Mouse (Mus musculus) stomach, embryonic 14.5 days (tissue): ENCODE measurements around the gene Spint5. TPM values are rescaled to one million over a fixed set of nuclear protein-coding genes. Genes with fewer than 3 reads are reported as not detected.
"Not testable (repeated sequence)": the region's sequence is repeated elsewhere in the genome, so short reads cannot be mapped to it uniquely, and the experiment has no call there.

Experiments
- ATAC-seq: fragments of 200-750 bp; cut with Nextera tagmentation; 2 replicates; pipeline ENCODE4 v1.8.0; 2017; ENCODE audit warnings: low read depth, moderate TSS enrichment; ENCODE audit not compliant: insufficient number of reproducible peaks, insufficient read depth, low FRiP score
- H3K27ac ChIP-seq: fragments of 300-500 bp; sonication (generic); 2 replicates; pipeline ENCODE4 v1.5.1; 2014; ENCODE audit warnings: mild to moderate bottlenecking, low read length, moderate library complexity, mixed read lengths
- H3K27me3 ChIP-seq: fragments of 300-500 bp; sonication (generic); 2 replicates; pipeline ENCODE4 v1.6.1; 2014; ENCODE audit warnings: low read length, control low read depth, mixed read lengths; ENCODE audit not compliant: control insufficient read depth, insufficient read depth
- H3K36me3 ChIP-seq: fragments of 300-500 bp; sonication (generic); 2 replicates; pipeline ENCODE4 v1.6.1; 2014; ENCODE audit warnings: mild to moderate bottlenecking, control low read depth, low read length, moderate library complexity, mixed read lengths; ENCODE audit not compliant: control insufficient read depth, insufficient read depth
- H3K4me1 ChIP-seq: fragments of 300-500 bp; sonication (generic); 2 replicates; pipeline ENCODE4 v1.6.1; 2014; ENCODE audit warnings: low read length, control low read depth, mixed read lengths; ENCODE audit not compliant: control insufficient read depth, insufficient read depth
- H3K4me2 ChIP-seq: fragments of 300-500 bp; sonication (generic); replicated peaks from 2 replicates; pipeline ENCODE4 v1.6.1; 2014; ENCODE audit warnings: low read depth, low read length, control low read depth
- H3K4me3 ChIP-seq: fragments of 300-500 bp; sonication (generic); 2 replicates; pipeline ENCODE4 v1.5.1; 2014; ENCODE audit warnings: low read depth, low read length, control low read depth
- H3K9ac ChIP-seq: fragments of 300-500 bp; sonication (generic); replicated peaks from 2 replicates; pipeline ENCODE4 v1.6.1; 2014; ENCODE audit warnings: low read depth, mild to moderate bottlenecking, control low read depth, low read length, moderate library complexity, mixed read lengths
- H3K9me3 ChIP-seq: fragments of 300-500 bp; sonication (generic); 2 replicates; pipeline ENCODE4 v1.6.1; 2016; ENCODE audit warnings: low read depth, low read length, control low read depth; ENCODE audit not compliant: control insufficient read depth
- WGBS: fragments of 180-500 bp; shearing (Covaris S2); extraction: QIAGEN DNeasy Blood & Tissue Kit; methylation state at CpG from one replicate; pipeline ENCODE4 v1.1.7; 2014; 5-methylcytosine and 5-hydroxymethylcytosine counted together
- polyA plus RNA-seq: library from polyadenylated mRNA; unstranded; fragments of >200 nt; fragmentation: Nextera tagmentation; extraction: Ambion mirVana; gene quantifications from 2 replicates; pipeline ENCODE4 v1.2.1, GENCODE M21; 2014

Gene Spint5
- polyA plus RNA-seq, 1 experiment from 2014 or later = not detected

DNA sequence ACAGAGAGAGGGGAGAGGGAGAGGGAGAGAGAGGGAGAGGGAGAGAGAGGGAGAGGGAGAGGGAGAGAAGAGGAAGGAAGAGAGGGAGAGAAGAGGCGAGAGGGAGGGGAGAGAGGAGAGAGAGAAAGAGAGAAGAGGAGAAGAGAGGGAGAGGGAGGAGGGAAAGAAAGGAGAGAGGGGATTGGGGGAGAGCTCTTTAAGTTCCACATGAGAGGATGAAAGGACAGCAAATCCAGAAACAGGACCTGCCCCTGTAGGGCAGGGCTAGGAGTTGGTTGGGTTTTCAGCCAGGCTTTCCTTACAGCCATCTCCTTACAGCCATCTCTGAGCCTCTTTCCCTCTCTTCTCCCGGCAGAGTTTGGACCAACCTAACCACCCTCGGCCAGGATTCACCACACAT is 30.3 kb upstream of the Spint5 start, which contains the start of gene Wfdc13:
Wfdc13 (plus strand) TSS at position 301 of the 400 bp plus-strand sequence.
- WGBS = 66% methylated on average over 3 of the region's 3 CpGs
- Histone ChIP-seq H3K9me3 (no peaks in the 10 kb centered on the region), H3K9ac (no peak within 1 kb of the TSS), H3K4me2 (no peak within 1 kb of the TSS), H3K4me3 (no peak within 1 kb of the TSS), H3K4me1 (no peaks in the 10 kb centered on the region), H3K36me3 (no peaks in the 10 kb centered on the region), H3K27ac (no peak within 1 kb of the TSS), H3K27me3 (no peaks in the 10 kb centered on the region)
- no peak for ATAC-seq

DNA sequence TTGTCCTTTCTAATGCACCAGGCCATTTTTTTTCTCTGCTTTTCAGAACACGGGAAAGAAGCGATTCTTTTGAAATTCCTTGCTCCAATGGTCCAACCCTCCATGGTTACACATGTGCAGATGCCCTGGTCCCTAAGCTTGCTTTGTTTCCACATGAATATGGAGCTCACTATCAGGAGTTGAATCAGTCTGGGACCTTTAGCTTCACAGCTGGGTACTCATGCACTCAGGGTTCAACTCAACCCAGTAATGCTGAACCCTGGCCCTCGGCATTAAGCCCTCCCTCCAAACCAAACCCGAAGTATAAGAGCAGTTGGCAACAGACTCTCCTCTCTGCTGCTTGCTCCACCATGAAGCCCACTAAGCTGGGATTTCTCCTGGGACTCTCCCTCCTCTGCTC is 16.9 kb upstream of the Spint5 start, which contains the start of gene Spint4:
Spint4 (plus strand) TSS at position 301 of the 400 bp plus-strand sequence.
- no peaks in the 10 kb centered on the region for H3K4me1 ChIP-seq
- no peaks in the 10 kb centered on the region for H3K36me3 ChIP-seq
- 73% methylated on average over 4 of the region's 4 CpGs for WGBS
- H3K27me3 ChIP-seq = no peaks in the 10 kb centered on the region
- no peak within 1 kb of the TSS for H3K9ac ChIP-seq
- no peaks in the 10 kb centered on the region for H3K9me3 ChIP-seq
- H3K4me2 ChIP-seq = no peak within 1 kb of the TSS
- no peak for ATAC-seq
- H3K4me3 ChIP-seq = no peak within 1 kb of the TSS
- no peak within 1 kb of the TSS for H3K27ac ChIP-seq

DNA sequence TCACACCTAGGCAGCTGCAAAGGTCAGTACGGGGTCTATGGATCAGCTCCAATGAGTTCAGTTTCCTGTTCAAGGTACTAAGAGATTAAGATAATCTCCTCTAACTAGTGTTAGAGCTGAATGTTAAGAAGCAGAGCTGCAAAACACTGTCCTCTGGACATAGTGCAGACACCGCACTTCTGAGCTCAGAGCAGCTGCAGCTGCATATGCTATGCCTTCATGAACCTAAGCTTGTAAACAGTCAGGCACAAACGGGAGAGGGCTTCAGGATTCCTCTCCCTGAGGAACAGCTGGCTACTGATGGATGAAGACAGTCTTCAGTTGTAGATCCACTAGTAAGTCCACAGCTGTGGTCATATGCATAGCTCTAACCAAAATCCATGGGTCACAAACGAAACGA is 14.1 kb upstream of the Spint5 start:
- Histone ChIP-seq H3K9me3 (no peaks in the 10 kb centered on the region), H3K36me3 (no peaks in the 10 kb centered on the region), H3K27ac (no peak overlapping the region), H3K4me2 (no peak overlapping the region), H3K27me3 (no peaks in the 10 kb centered on the region), H3K9ac (no peak overlapping the region), H3K4me1 (no peaks in the 10 kb centered on the region), H3K4me3 (no peak overlapping the region)
- 0 out of 2 replicates have a peak, but pooled peaks have one; percentile 49 for ATAC-seq
- 45% methylated on average over 5 of the region's 5 CpGs for WGBS

DNA sequence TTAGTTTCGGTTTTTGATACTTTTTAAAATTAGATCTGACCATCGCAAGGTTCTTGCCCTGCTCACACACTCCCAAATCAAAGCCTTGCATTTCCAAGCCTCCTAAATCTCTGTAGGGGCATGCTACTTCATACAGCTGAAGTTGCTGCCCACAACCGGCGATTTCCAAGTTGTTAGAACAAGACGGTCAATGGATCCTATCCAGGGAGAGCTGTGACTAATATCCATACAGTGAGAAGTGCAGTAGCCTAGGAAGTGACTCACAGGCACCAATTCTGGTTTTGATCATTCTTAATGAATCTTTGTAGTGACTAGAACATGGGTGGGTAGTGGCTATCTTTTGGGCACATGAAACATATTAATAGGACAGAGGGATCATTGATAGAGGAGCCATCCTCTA is 13.3 kb upstream of the Spint5 start:
- H3K9me3 ChIP-seq = no peaks in the 10 kb centered on the region
- H3K36me3 ChIP-seq = no peaks in the 10 kb centered on the region
- H3K4me1 ChIP-seq = no peaks in the 10 kb centered on the region
- no peak for ATAC-seq
- no peak overlapping the region for H3K4me3 ChIP-seq
- H3K4me2 ChIP-seq = no peak overlapping the region
- no peak overlapping the region for H3K27ac ChIP-seq
- H3K9ac ChIP-seq = no peak overlapping the region
- WGBS = 88% methylated on average over 5 of the region's 5 CpGs
- H3K27me3 ChIP-seq = no peaks in the 10 kb centered on the region

DNA sequence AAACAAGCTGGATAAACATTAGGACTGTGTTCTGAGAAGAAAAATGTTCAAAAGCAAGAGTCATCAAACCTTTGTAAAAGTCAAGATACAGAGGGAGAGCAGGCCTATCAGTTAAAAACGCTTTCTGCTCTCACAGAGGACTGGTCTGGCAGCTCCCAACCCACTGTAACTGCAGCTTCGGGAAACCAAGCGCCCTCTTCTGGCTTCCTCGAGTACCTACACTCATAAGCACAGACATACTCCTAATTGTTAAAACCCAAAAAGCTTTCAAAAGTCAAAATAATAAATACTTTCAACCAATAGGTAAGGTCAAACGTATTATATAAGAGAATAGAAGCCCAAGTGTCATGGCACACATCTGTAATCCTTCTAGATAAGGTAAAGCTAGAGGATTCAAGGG is 10.9 kb upstream of the Spint5 start:
- H3K4me2 ChIP-seq = no peak overlapping the region
- H3K36me3 ChIP-seq = no peaks in the 10 kb centered on the region
- no peaks in the 10 kb centered on the region for H3K9me3 ChIP-seq
- 79% methylated on average over 5 of the region's 5 CpGs for WGBS
- H3K4me1 ChIP-seq = no peaks in the 10 kb centered on the region
- H3K27me3 ChIP-seq = no peaks in the 10 kb centered on the region
- no peak overlapping the region for H3K27ac ChIP-seq
- ATAC-seq = no peak
- no peak overlapping the region for H3K4me3 ChIP-seq
- no peak overlapping the region for H3K9ac ChIP-seq

DNA sequence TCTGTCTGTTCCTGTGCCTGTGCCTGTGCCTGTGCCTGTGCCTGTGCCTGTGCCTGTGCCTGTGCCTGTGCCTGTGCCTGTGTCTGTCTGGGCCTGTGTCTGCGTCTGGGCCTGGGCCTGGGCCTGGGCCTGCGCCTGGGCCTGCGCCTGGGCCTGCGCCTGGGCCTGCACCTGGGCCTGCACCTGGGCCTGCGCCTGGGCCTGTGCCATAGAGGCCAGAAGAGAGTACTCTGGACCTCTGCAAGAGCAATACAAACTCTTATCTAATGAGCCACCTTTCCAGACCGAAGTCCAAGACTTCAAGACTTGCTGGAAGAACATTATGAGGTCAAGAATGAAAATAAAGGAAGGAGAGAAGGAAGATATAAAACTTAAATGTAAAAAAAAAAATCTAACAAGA is 9.8 kb upstream of the Spint5 start:
- WGBS = over 99% methylated on average over 6 of the region's 6 CpGs
- H3K4me2 ChIP-seq = no peak overlapping the region
- no peak for ATAC-seq

DNA sequence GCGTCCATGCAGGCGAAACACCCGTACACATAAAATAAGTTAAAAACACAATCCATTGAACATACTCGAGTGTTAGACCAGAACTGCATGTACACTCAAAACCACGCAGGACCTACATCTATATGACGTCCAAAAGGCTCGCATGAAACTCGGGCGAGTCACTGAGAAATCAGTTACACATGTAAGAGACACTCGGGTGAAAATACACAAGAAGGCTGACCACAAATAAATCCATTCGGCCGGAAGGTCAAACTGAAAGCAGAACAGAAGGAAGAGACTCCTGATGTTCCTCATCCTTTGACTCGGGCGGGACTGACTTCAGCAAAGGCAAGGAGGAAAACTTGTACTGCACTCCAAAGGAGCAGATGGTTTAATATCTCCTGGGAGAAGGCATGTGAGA is 9.1 kb upstream of the Spint5 start:
- Histone ChIP-seq H3K9me3 (no peaks in the 10 kb centered on the region), H3K9ac (no peak overlapping the region), H3K36me3 (no peaks in the 10 kb centered on the region), H3K4me1 (no peaks in the 10 kb centered on the region), H3K4me3 (no peak overlapping the region), H3K27me3 (no peaks in the 10 kb centered on the region), H3K27ac (no peak overlapping the region), H3K4me2 (no peak overlapping the region)
- no peak for ATAC-seq
- WGBS = 90% methylated on average over 14 of the region's 14 CpGs

More for the DNA sequence above, 9.8 kb upstream of the Spint5 start:
- no peaks in the 10 kb centered on the region for H3K4me1 ChIP-seq
- no peaks in the 10 kb centered on the region for H3K36me3 ChIP-seq
- no peak overlapping the region for H3K27ac ChIP-seq
- H3K4me3 ChIP-seq = no peak overlapping the region
- no peaks in the 10 kb centered on the region for H3K9me3 ChIP-seq
- no peaks in the 10 kb centered on the region for H3K27me3 ChIP-seq
- no peak overlapping the region for H3K9ac ChIP-seq

DNA sequence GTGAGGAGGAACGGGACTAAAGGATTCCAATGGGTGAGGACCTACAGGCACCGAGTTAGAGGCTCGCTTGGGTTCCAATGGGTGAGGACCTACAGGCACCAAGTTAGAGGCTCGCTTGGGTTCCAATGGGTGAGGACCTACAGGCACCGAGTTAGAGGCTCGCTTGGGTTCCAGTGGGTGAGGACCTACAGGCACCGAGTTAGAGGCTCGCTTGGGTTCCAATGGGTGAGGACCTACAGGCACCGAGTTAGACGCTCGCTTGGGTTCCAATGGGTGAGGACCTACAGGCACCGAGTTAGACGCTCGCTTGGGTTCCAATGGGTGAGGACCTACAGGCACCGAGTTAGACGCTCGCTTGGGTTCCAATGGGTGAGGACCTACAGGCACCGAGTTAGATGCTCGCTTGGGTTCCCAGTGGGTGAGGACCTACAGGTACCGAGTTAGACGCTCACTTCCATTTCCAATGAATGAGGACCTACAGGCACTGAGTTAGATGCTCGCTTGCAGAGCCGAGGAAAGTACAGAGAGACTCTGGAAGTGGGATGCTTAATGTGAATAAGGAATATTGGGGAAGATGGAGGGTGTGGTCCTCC is 1.2 kb downstream of the Spint5 start:
- not testable (repeated sequence) for ATAC-seq, H3K4me1 ChIP-seq, H3K36me3 ChIP-seq, H3K27me3 ChIP-seq, H3K4me3 ChIP-seq, H3K27ac ChIP-seq, H3K9ac ChIP-seq, H3K4me2 ChIP-seq, H3K9me3 ChIP-seq
- 90% methylated on average over 20 of the region's 23 CpGs for WGBS

DNA sequence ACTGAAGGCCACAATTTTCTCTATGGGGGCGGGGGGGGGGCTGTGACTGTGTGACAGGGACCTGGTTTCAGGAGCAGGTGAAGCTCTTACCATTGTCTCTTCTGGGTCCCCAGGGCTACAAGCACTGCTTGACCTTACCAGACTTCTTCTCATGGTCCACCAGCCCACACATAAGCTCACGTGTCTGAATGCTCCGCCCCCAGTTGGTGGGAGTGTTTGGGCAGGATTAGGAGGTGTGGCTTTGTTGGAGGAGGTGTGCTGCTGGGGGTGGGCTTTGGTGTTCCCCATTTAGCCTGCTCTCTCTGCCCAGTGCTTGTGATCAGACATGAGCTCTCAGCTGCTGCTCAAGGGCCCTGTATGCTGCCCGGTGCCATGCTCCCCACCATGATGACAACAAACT is 8.2 kb downstream of the Spint5 start:
- Histone ChIP-seq H3K27me3 (no peaks in the 10 kb centered on the region), H3K9me3 (no peaks in the 10 kb centered on the region), H3K4me3 (no peak overlapping the region), H3K4me1 (no peaks in the 10 kb centered on the region), H3K9ac (no peak overlapping the region), H3K4me2 (no peak overlapping the region), H3K36me3 (no peaks in the 10 kb centered on the region), H3K27ac (no peak overlapping the region)
- WGBS = 74% methylated on average over 4 of the region's 4 CpGs
- ATAC-seq = no peak
